Mouse (Mus musculus): ENCODE measurements around the gene Atp8b3. TPM values are rescaled to one million over a fixed set of nuclear protein-coding genes. Genes with fewer than 3 reads are reported as not detected.

Gene Atp8b3
- 0.11 and 0.13 TPM in 2 replicates for polyA plus RNA-seq (2015; fragmentation: Nextera tagmentation; extraction: Ambion mirVana)

DNA sequence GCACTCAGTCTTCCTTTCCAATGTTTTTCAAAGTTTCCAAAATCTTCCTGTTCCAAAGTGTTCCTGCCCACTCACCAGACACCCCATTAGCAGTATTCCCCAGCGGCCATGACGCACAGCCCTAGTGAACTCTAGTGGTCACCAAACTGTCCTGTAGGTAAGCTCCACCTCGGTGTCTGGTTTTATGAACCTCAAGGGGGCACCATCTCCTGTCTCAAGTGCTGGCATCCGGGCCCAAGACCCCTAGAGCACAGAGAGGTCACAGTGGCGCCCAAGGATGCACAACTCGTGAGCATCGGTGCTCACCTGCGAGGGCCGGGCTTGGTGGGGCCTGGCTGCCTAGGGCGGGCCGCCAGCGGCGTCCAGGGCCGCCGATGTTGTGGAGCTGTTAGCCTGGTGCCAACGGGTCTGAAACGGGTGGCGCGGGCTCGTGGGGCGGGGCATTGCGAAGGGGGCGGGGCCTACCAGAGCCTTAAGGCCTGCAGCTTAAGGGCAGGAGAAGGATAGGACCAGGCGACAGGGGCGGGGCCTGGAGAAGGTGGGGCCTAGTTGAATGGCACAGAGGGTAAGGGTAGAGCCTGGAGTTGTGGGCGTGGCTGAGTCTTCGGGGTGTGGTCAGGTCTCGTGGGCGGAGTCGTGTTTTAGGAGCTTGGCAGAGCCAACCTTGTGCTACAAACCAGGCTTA is at the start of gene Atp8b3:
Gene Atp8b3, minus strand, starts transcription at position 415 of the 685 bp plus-strand sequence.
- H3K9ac ChIP-seq, result peak within 1 kb of the TSS; percentile 34; the same call in 1 of the 2 replicates
- 2% methylated on average over 29 of the region's 30 CpGs for WGBS

DNA sequence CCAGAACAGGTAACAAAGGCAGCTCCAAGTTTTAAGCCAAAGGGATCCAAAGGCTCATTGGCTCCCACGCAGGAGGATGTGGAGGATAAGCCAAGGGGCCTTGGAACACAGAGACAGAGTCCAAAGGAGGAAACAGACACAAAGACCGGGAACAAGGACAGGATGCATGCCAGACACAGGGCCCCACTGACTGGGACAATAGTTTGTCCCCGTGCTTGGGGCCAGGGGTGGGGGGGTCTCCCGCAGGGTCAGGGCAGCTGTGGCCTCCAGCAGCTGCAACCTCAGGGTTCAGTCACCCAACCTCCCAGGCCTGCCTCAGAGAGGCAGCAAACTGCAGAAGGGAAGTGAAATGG is 48.4 kb upstream of the Atp8b3 start:
- Histone ChIP-seq H3K4me1 (peaks cover 55% of the 10 kb centered on the region), H3K27me3 (replicated peaks) (no peaks in the 10 kb centered on the region), H3K9ac (peak overlapping the region; percentile 64), H3K9me3 (no peaks in the 10 kb centered on the region), H3K27ac (replicated peaks) (peak overlapping the region; percentile 86), H3K36me3 (peaks cover 42% of the 10 kb centered on the region), H3K4me3 (peak overlapping the region; percentile 24), H3K4me2 (peak overlapping the region; percentile 50)
- WGBS, result 45% methylated on average over 4 of the region's 4 CpGs
- no peak for ATAC-seq (ENCODE audit: extremely low read depth, insufficient number of reproducible peaks, low FRiP score, low TSS enrichment)

More for the DNA sequence above, at the start of gene Atp8b3:
- H3K27ac ChIP-seq (replicated peaks), result peak within 1 kb of the TSS; percentile 33; the same call in 1 of the 2 replicates
- H3K4me2 ChIP-seq, result peak within 1 kb of the TSS; percentile 62
- H3K4me3 ChIP-seq, result peak within 1 kb of the TSS; percentile 34
- peak; percentile 84 for ATAC-seq (ENCODE audit: extremely low read depth, insufficient number of reproducible peaks, low FRiP score, low TSS enrichment)
- peaks cover 39% of the 10 kb centered on the region for H3K4me1 ChIP-seq
- no peaks in the 10 kb centered on the region for H3K9me3 ChIP-seq
- peaks cover 33% of the 10 kb centered on the region for H3K36me3 ChIP-seq
- peaks cover 47% of the 10 kb centered on the region for H3K27me3 ChIP-seq (replicated peaks)

DNA sequence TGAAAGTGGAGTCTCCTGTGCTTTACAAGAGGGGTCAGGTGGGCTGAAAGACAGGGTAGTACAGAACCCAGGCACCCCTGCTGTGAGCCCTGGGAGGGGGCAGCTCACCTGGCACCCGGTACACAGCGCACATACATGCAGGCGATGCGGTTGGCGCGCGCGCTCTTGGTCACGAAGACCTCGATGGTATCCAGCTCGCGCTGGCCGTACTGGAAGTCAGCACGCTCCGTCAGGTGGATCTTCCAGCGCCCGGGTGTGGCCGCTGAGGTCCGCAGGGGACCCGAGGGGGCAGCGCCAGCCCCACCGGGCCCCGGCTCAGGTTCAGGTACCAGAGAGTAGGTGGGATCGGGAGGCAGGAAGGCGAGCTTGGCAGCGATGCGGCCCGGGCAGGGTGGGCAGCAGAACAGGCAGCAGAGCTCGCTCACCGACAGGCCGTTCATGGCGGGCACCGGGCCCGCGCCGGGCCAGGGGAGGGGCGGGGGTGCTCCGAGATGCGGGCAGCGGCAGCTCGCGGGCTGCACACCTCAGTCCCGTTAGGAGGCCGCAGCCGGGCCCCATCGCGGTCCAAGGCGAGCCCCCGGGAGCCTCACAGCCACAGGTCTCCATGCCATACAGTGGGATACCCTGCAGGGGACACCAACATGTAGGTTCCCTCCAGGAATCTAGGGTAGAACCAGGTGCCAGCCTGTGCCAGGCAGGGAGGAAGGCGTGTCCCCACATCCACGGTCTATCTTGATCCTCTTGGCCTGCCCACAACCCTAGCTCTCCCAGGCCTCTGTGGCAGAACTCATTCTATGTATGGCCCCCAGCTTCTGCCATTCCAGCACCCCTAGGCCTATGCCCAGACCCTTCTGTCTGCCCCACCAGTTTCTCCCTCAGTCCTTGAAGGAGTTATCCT is 47.7 kb upstream of the Atp8b3 start:
- Histone ChIP-seq H3K36me3 (peaks cover 48% of the 10 kb centered on the region), H3K9ac (peak overlapping the region; percentile 64), H3K4me2 (peak overlapping the region; percentile 50), H3K4me1 (peaks cover 55% of the 10 kb centered on the region), H3K4me3 (peak overlapping the region; percentile 24), H3K9me3 (no peaks in the 10 kb centered on the region), H3K27ac (replicated peaks) (peak overlapping the region; percentile 86), H3K27me3 (replicated peaks) (no peaks in the 10 kb centered on the region)
- WGBS, result 84% methylated on average over 46 of the region's 51 CpGs
- ATAC-seq (ENCODE audit: extremely low read depth, insufficient number of reproducible peaks, low FRiP score, low TSS enrichment), result no peak

DNA sequence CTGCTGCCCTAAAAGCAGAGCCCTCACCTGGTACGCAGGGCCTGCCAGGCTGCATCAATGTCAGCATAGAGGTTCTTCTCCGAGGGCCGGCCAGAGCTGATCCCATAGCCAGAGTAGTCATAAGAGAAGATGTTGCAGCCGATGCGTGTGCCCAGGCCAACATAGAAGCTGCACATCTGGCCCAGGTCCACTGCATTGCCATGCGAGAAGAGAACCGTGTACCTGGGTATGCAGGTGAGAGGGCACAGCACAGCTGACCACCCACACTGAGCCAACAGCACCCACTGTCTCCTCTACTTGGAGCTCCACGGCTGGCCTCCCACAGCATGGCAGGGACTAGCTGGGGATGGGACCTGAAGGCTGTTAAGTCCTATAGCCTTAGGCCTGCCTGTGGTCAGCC is 46.7 kb upstream of the Atp8b3 start:
- Histone ChIP-seq H3K27me3 (replicated peaks) (no peaks in the 10 kb centered on the region), H3K9me3 (no peaks in the 10 kb centered on the region), H3K27ac (replicated peaks) (peak overlapping the region; percentile 86; the same call in 1 of the 2 replicates), H3K4me2 (peak overlapping the region; percentile 50), H3K4me3 (peak overlapping the region; percentile 24), H3K36me3 (peaks cover 55% of the 10 kb centered on the region), H3K4me1 (peaks cover 55% of the 10 kb centered on the region), H3K9ac (peak overlapping the region; percentile 64; the same call in 1 of the 2 replicates)
- 91% methylated on average over 8 of the region's 8 CpGs for WGBS
- no peak for ATAC-seq (ENCODE audit: extremely low read depth, insufficient number of reproducible peaks, low FRiP score, low TSS enrichment)

DNA sequence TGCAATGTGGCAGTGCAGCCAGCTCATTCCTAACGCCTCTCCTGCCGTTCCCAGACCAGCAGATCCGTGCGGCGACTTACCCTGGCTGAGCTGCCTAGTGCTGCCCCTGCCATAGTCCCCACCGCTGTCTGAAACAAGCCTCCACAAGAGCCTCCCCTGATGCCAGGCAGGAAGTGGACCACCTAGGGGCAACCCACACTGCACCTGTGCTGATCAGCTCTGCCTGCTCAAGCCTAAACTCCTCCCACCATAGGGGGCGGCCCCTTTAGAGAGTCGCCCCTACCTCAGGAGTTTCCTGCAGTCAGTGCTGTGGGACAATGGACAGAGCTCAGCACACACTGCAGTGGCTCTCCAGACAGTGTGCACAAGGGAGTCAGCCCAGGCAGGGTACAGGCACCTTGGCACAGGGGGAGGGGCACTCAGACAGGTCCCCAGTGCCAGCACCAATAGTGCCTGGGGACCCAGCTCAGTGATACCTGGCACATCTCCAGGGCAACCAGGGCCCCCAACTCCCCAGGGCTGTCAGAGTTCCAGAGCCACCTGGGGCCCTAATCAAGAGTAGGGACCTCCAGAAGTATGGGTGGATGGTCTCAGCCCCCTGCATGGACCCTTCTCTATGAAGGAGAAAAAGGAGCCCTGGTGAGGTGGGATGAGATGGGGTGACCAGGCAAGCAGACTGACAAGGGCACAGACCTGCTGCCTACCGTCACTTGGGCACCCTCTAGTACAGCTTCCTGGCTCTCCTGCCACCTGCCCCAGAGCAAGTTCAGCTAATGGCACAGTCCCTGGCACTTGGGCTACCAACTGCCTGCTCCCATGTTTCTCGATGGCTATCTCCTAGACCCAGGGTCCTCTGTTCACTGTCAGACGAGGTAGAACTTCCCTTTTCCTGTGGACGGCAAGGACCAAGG is 46.0 kb upstream of the Atp8b3 start:
- Histone ChIP-seq H3K36me3 (peaks cover 55% of the 10 kb centered on the region), H3K9ac (peak overlapping the region; percentile 64), H3K4me1 (peaks cover 55% of the 10 kb centered on the region), H3K9me3 (no peaks in the 10 kb centered on the region), H3K4me2 (peak overlapping the region; percentile 50), H3K4me3 (no peak overlapping the region), H3K27me3 (replicated peaks) (no peaks in the 10 kb centered on the region), H3K27ac (replicated peaks) (peak overlapping the region; percentile 2; the same call in 1 of the 2 replicates)
- WGBS, result 67% methylated on average over 12 of the region's 12 CpGs
- ATAC-seq (ENCODE audit: extremely low read depth, insufficient number of reproducible peaks, low FRiP score, low TSS enrichment), result no peak

DNA sequence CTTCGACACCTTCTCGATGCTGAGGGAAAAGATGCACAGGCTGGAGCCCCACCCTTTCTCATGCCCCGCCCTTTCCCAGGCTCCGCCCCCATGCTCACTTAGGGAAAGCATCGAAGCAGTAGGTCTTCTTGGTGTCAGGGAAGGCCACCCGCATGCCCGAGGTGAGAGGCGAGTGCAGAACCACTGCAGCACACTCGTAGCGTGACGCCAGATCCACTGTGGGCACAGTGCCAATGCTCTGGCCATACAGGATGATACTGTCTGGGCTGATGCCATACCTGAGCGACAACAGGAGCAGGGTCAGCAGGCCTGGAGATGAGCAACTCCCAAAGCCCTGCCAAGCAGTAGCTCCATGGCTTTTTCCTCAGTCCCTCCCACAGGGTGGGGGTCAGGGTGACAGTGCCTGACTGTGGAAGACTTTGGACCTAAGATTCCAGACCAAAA is 45.1 kb upstream of the Atp8b3 start:
- WGBS, result 42% methylated on average over 12 of the region's 12 CpGs
- peaks cover 55% of the 10 kb centered on the region for H3K36me3 ChIP-seq
- H3K27me3 ChIP-seq (replicated peaks), result no peaks in the 10 kb centered on the region
- H3K4me2 ChIP-seq, result no peak overlapping the region
- 0 out of 2 replicates have a peak overlapping the region, but pooled peaks have one; percentile 2 for H3K27ac ChIP-seq (replicated peaks)
- no peaks in the 10 kb centered on the region for H3K9me3 ChIP-seq
- H3K9ac ChIP-seq, result 0 out of 2 replicates have a peak overlapping the region, but pooled peaks have one; percentile 41
- ATAC-seq (ENCODE audit: extremely low read depth, insufficient number of reproducible peaks, low FRiP score, low TSS enrichment), result no peak
- H3K4me3 ChIP-seq, result no peak overlapping the region
- peaks cover 56% of the 10 kb centered on the region for H3K4me1 ChIP-seq

DNA sequence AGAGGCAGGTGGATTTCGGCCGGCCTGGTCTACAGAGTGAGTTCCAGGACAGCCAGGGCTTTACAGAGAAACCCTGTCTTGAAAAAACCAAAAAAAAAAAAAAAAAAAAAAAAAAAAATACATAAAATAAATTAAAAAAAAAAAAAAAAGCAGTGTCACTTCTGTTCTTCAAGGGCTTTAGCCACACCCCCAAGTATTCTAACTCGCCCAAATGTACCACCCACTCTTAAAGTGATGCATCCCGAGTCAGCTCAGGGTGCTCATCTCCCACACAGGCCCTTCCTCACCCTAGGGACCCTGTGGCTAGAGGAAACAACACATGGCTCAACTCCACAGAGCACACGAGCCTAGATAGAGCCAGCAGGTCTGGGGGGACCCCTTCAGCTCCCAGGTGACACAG is 44.1 kb upstream of the Atp8b3 start:
- H3K36me3 ChIP-seq, result peaks cover 55% of the 10 kb centered on the region
- no peak for ATAC-seq (ENCODE audit: extremely low read depth, insufficient number of reproducible peaks, low FRiP score, low TSS enrichment)
- peaks cover 52% of the 10 kb centered on the region for H3K4me1 ChIP-seq
- H3K27ac ChIP-seq (replicated peaks), result no peak overlapping the region
- H3K9me3 ChIP-seq, result no peaks in the 10 kb centered on the region
- H3K9ac ChIP-seq, result no peak overlapping the region; the same call in 1 of the 2 replicates
- no peak overlapping the region for H3K4me2 ChIP-seq
- H3K4me3 ChIP-seq, result no peak overlapping the region
- no peaks in the 10 kb centered on the region for H3K27me3 ChIP-seq (replicated peaks)
- 81% methylated on average over 5 of the region's 5 CpGs for WGBS

DNA sequence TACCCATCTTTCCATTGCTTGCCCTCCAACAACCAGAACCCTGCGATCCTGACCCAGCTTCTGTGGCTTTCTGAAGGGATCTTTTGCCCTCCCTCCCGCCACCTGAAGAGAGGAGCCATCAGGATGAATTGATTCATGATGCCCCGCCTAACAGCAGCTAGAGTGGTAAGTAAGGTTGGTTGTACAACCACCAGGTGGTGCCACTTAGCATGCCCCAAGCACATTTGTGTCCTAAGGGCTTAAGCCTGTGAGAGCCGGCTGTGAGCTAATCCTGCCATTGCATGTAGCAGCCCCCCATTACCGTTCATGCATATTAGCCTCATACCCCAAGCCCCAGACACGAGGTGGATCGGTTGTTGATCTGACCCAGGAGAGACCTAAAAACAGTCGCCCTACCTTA is 40.0 kb upstream of the Atp8b3 start:
- Histone ChIP-seq H3K4me2 (peak overlapping the region; percentile 97), H3K4me1 (peaks cover 40% of the 10 kb centered on the region), H3K36me3 (peaks cover 26% of the 10 kb centered on the region), H3K4me3 (peak overlapping the region; percentile 90), H3K9me3 (no peaks in the 10 kb centered on the region), H3K27ac (replicated peaks) (peak overlapping the region; percentile 91), H3K9ac (peak overlapping the region; percentile 91), H3K27me3 (replicated peaks) (no peaks in the 10 kb centered on the region)
- WGBS, result 8% methylated on average over 8 of the region's 8 CpGs
- no peak for ATAC-seq (ENCODE audit: extremely low read depth, insufficient number of reproducible peaks, low FRiP score, low TSS enrichment)

DNA sequence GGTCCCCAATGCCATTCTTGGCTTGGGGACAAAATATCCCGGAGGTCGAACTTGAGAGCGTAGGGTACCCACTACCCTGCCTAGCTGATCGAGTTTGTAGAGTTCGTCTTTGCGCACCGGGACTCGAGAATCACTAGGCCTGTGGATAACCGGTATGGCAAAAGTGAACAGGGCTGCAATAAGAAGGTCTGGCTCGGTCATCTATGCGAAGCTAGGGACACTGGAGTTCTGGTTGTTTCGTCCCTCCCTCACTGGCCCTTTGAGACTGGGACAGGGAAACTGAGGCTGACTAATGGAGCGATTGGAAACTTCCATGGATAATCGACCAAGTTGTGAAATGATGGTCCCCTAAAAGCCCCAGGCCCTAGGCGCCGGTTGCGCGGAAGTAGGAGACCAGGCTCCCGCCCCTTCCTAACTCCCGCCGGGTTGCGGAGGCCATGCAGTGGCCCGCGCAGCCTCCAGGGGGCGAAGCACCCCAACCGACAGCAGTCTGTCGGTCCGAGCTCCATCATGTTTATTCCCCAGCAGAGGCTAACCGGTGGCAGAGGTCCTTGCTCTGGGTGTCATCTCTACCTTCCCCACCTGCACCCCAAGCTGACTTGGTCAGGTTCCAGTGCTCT is 39.3 kb upstream of the Atp8b3 start:
- H3K27ac ChIP-seq (replicated peaks), result peak overlapping the region; percentile 91
- no peaks in the 10 kb centered on the region for H3K9me3 ChIP-seq
- no peaks in the 10 kb centered on the region for H3K27me3 ChIP-seq (replicated peaks)
- H3K4me3 ChIP-seq, result peak overlapping the region; percentile 90
- H3K36me3 ChIP-seq, result peaks cover 20% of the 10 kb centered on the region
- peaks cover 44% of the 10 kb centered on the region for H3K4me1 ChIP-seq
- peak; percentile 14 for ATAC-seq (ENCODE audit: extremely low read depth, insufficient number of reproducible peaks, low FRiP score, low TSS enrichment)
- peak overlapping the region; percentile 91 for H3K9ac ChIP-seq
- peak overlapping the region; percentile 97 for H3K4me2 ChIP-seq
- under 1% methylated on average over 29 of the region's 29 CpGs for WGBS

All from heart, embryonic 13.5 days (tissue).